Mouse (Mus musculus): Measurements from ENCODE around the gene Edem1. TPM values are rescaled to one million over a fixed set of nuclear protein-coding genes. Genes with fewer than 3 reads are reported as not detected.
"Not testable (repeated sequence)": the region's sequence is repeated elsewhere in the genome, so short reads cannot be mapped to it uniquely, and the experiment has no call there.

The Edem1 gene
- polyA plus RNA-seq, 1 experiment from 2014 or later: 27.6 TPM

DNA sequence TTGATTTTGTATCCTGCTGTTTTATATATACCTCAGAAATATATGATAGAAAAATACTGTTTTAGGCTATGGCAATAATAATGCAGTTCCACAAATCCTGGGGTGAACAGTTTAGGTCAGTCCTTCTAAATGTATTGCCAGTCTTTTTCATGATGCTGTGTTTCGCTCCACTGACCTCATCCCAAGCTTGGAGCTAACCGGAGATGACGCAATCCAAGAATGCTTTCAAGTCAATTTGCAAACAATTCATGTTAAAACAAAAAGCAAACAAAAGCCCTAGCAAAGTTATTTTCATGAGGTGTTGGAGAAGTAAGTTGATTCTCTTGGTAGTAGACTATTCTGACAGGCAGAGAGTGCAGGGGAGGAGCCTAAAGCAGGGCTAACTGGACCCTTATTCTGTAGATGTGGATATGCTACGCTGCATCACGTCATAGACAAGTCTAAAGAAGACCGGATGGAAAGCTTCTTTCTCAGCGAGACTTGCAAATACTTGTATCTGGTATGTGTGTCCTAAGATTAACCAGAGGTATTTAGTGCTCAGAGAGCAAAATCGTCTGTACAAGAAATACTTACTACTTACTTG, 23.7 kb downstream of the Edem1 start:
- Histone ChIP-seq H3K27me3 (ENCODE audit: control insufficient read depth, insufficient read depth, low read length) (no peaks in the 10 kb centered on the region), H3K4me2 (ENCODE audit: low read depth, severe bottlenecking) (no peak overlapping the region), H3K36me3 (ENCODE audit: control insufficient read depth, insufficient read depth, low read length) (peaks cover 15% of the 10 kb centered on the region), H3K4me3 (ENCODE audit: low read depth, low read length) (no peak overlapping the region), H3K9me3 (ENCODE audit: control insufficient read depth, low read length) (no peaks in the 10 kb centered on the region), H3K9ac (ENCODE audit: low read length) (no peak overlapping the region), H3K27ac (replicated peaks; ENCODE audit: low read depth, low read length) (no peak overlapping the region), H3K4me1 (ENCODE audit: control insufficient read depth, insufficient read depth, low read length) (no peaks in the 10 kb centered on the region)
- WGBS: 95% methylated on average over 8 of the region's 8 CpGs
- no peak for DNase-seq (ENCODE audit: low spot score)
- ATAC-seq (ENCODE audit: insufficient number of reproducible peaks, low FRiP score, low TSS enrichment, low read depth): no peak

DNA sequence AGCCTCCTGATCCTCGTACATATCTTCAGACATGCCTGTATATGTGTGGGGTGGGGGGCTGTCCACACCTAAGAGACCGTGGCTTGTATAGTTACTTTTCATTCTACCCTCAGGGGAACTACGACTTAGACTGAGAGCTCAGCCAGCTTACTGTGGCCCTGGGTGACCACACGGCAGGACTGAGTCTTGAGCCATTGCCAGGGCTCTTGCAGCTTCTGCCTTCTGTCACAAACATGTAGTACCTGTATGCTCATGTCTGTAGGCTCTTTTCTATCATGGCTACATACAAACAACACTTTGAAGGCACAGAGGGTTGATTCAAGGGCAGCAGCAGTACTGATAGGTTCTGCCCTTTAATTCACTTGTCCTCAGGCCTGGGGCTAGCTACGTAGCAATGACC, 24.5 kb downstream of the Edem1 start:
- no peaks in the 10 kb centered on the region for H3K27me3 ChIP-seq (ENCODE audit: control insufficient read depth, insufficient read depth, low read length)
- DNase-seq (ENCODE audit: low spot score) (no peak), ATAC-seq (ENCODE audit: insufficient number of reproducible peaks, low FRiP score, low TSS enrichment, low read depth) (no peak)
- no peak overlapping the region for H3K4me3 ChIP-seq (ENCODE audit: low read depth, low read length)
- no peak overlapping the region for H3K27ac ChIP-seq (replicated peaks; ENCODE audit: low read depth, low read length)
- WGBS: 92% methylated on average over 5 of the region's 5 CpGs
- H3K4me1 ChIP-seq (ENCODE audit: control insufficient read depth, insufficient read depth, low read length): no peaks in the 10 kb centered on the region
- H3K36me3 ChIP-seq (ENCODE audit: control insufficient read depth, insufficient read depth, low read length): peaks cover 15% of the 10 kb centered on the region
- no peaks in the 10 kb centered on the region for H3K9me3 ChIP-seq (ENCODE audit: control insufficient read depth, low read length)
- no peak overlapping the region for H3K4me2 ChIP-seq (ENCODE audit: low read depth, severe bottlenecking)
- H3K9ac ChIP-seq (ENCODE audit: low read length): no peak overlapping the region

DNA sequence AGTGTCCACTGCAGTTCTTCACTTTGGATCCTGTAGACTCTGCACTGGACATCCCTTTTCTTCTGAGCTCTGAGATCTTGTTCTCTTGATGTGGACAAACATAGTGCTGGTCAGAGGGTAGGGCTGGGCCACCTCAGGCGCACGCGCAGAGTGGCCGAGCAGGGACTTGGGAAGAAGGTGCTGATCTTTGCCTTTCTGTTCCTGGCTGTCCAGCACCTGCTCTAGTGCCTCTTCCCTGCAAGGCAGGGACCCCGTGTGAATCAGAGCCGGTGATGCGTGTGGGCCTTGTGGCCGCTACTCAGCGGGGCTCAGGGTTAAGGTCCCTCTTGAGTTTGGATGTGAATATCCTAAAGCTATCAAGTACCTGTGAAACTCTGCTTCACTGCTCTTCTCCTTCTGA, 30.1 kb downstream of the Edem1 start:
- Histone ChIP-seq H3K9ac (ENCODE audit: low read length) (no peak overlapping the region), H3K4me1 (ENCODE audit: control insufficient read depth, insufficient read depth, low read length) (no peaks in the 10 kb centered on the region), H3K27ac (replicated peaks; ENCODE audit: low read depth, low read length) (no peak overlapping the region), H3K9me3 (ENCODE audit: control insufficient read depth, low read length) (no peaks in the 10 kb centered on the region), H3K36me3 (ENCODE audit: control insufficient read depth, insufficient read depth, low read length) (peaks cover 7% of the 10 kb centered on the region; the same call in 1 of the 2 replicates), H3K4me2 (ENCODE audit: low read depth, severe bottlenecking) (no peak overlapping the region), H3K4me3 (ENCODE audit: low read depth, low read length) (no peak overlapping the region), H3K27me3 (ENCODE audit: control insufficient read depth, insufficient read depth, low read length) (no peaks in the 10 kb centered on the region)
- WGBS: 98% methylated on average over 9 of the region's 9 CpGs
- no peak for ATAC-seq (ENCODE audit: insufficient number of reproducible peaks, low FRiP score, low TSS enrichment, low read depth)
- no peak for DNase-seq (ENCODE audit: low spot score)

DNA sequence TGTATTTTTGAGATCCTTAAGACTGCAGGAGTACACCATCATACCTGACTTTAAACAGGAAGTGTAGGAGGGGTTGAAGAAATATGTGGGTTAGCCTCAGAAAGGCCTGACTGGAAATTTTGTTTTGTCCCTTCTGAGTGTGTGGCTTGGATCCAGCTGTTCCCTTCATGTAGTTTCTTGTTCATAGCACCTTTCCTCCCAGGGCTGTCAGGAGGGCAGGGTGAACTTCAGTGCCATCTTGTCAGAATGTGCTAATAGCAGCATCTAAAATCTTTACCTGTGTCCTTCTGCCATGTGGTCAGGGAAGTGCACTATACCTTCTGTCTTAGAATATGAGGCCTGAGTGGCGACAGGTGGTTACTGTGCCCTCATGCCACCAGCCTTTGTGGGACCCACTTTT, 32.8 kb downstream of the Edem1 start:
- Histone ChIP-seq H3K9ac (ENCODE audit: low read length) (no peak overlapping the region), H3K27ac (replicated peaks; ENCODE audit: low read depth, low read length) (no peak overlapping the region), H3K27me3 (ENCODE audit: control insufficient read depth, insufficient read depth, low read length) (no peaks in the 10 kb centered on the region), H3K4me1 (ENCODE audit: control insufficient read depth, insufficient read depth, low read length) (no peaks in the 10 kb centered on the region), H3K4me3 (ENCODE audit: low read depth, low read length) (no peak overlapping the region), H3K36me3 (ENCODE audit: control insufficient read depth, insufficient read depth, low read length) (no peaks in the 10 kb centered on the region), H3K4me2 (ENCODE audit: low read depth, severe bottlenecking) (no peak overlapping the region), H3K9me3 (ENCODE audit: control insufficient read depth, low read length) (no peaks in the 10 kb centered on the region)
- DNase-seq (ENCODE audit: low spot score): no peak
- 96% methylated on average over 1 of the region's 1 CpGs for WGBS
- ATAC-seq (ENCODE audit: insufficient number of reproducible peaks, low FRiP score, low TSS enrichment, low read depth): no peak

DNA sequence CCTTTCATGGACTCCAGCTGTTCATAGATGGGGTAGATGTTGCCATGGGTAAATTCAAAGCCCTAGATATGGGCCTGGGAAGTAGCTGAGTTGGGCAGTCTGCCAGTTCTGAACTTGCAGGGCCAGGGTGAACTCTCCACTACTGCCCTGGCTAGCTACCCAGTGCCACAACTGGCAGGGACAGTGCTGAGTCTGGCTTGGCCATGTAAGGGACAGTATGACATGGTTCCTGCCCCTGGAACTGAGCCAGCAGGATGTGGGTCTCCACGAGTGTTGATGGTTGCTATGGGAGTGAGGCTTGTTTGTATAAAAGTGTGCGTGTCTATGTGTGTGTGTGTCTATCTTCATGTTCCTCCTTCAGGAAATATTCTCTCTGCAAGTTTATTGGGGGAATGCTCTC, 34.1 kb downstream of the Edem1 start:
- 84% methylated on average over 2 of the region's 2 CpGs for WGBS
- Histone ChIP-seq H3K9me3 (ENCODE audit: control insufficient read depth, low read length) (no peaks in the 10 kb centered on the region), H3K4me2 (ENCODE audit: low read depth, severe bottlenecking) (no peak overlapping the region), H3K36me3 (ENCODE audit: control insufficient read depth, insufficient read depth, low read length) (no peaks in the 10 kb centered on the region), H3K27ac (replicated peaks; ENCODE audit: low read depth, low read length) (no peak overlapping the region), H3K27me3 (ENCODE audit: control insufficient read depth, insufficient read depth, low read length) (no peaks in the 10 kb centered on the region), H3K4me1 (ENCODE audit: control insufficient read depth, insufficient read depth, low read length) (no peaks in the 10 kb centered on the region), H3K9ac (ENCODE audit: low read length) (no peak overlapping the region), H3K4me3 (ENCODE audit: low read depth, low read length) (no peak overlapping the region)
- no peak for ATAC-seq (ENCODE audit: insufficient number of reproducible peaks, low FRiP score, low TSS enrichment, low read depth)
- DNase-seq (ENCODE audit: low spot score): no peak

DNA sequence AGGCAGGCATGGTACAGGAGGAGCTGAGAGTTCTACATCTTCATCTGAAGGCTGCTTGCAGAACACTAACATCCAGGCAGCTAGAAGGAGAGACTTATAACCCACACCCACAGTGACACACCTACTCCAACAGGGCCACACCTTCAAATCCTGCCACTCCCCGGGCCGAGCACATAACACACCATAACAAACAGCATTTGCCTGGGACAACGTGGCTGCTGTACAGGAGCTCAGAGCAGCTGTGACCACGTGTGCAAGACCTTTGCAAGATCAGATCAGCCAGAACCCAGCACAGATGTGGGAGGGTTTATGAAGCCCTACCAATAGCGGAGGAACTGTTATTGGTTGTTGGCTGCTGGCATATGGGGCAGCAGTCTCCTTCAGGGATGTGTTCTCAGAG, 37.9 kb downstream of the Edem1 start:
- WGBS: 84% methylated on average over 5 of the region's 5 CpGs
- ATAC-seq (ENCODE audit: insufficient number of reproducible peaks, low FRiP score, low TSS enrichment, low read depth): no peak
- H3K4me1 ChIP-seq (ENCODE audit: control insufficient read depth, insufficient read depth, low read length): no peaks in the 10 kb centered on the region

DNA sequence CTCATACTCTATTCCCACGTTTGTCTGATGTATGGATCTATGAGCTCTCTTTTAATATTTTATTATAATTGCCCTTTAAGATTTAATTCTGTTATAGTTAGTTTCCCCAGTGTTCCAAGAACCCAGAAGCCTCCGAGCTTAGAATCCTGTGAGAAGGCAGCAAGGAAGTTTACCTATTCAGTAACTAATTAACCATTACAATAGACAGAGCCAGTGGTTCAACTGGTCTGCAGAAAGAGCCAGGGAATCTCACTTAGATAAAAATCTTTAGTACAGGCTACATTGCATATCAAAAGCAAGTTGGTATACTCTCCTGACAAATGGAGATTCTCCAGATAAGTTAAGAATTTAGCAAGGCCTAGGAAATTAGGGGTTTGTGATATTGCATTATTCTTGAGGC, 40.6 kb downstream of the Edem1 start:
- not testable (repeated sequence) for ATAC-seq (ENCODE audit: insufficient number of reproducible peaks, low FRiP score, low TSS enrichment, low read depth); H3K27ac ChIP-seq (replicated peaks; ENCODE audit: low read depth, low read length); H3K4me2 ChIP-seq (ENCODE audit: low read depth, severe bottlenecking); H3K4me3 ChIP-seq (ENCODE audit: low read depth, low read length); H3K4me1 ChIP-seq (ENCODE audit: control insufficient read depth, insufficient read depth, low read length); H3K27me3 ChIP-seq (ENCODE audit: control insufficient read depth, insufficient read depth, low read length); DNase-seq (ENCODE audit: low spot score); H3K9ac ChIP-seq (ENCODE audit: low read length); H3K9me3 ChIP-seq (ENCODE audit: control insufficient read depth, low read length); H3K36me3 ChIP-seq (ENCODE audit: control insufficient read depth, insufficient read depth, low read length)
- WGBS: 67% methylated on average over 2 of the region's 2 CpGs

More for the DNA sequence above, 37.9 kb downstream of the Edem1 start:
- Histone ChIP-seq H3K27me3 (ENCODE audit: control insufficient read depth, insufficient read depth, low read length) (no peaks in the 10 kb centered on the region), H3K4me3 (ENCODE audit: low read depth, low read length) (no peak overlapping the region), H3K9me3 (ENCODE audit: control insufficient read depth, low read length) (no peaks in the 10 kb centered on the region), H3K9ac (ENCODE audit: low read length) (no peak overlapping the region), H3K4me2 (ENCODE audit: low read depth, severe bottlenecking) (no peak overlapping the region), H3K36me3 (ENCODE audit: control insufficient read depth, insufficient read depth, low read length) (no peaks in the 10 kb centered on the region), H3K27ac (replicated peaks; ENCODE audit: low read depth, low read length) (no peak overlapping the region)
- DNase-seq (ENCODE audit: low spot score): no peak

DNA sequence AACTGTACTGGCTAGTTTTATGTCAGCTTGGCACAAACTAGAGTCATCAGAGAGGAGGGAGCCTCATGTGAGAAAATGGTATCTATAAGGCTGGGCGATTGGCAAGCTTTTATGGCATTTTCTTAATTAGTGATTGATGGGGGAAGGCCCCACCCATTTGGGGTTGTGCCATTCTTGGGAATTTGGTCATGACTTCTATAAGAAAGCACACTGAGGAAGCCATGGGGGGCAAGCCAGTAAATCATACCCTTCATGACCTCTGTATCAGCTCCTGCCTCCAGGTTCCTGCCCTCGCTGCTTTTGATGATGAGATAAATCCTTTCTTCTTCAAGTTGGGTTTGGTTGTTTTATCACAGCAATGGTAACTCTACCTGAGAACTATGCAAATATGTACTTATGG, 42.0 kb downstream of the Edem1 start:
- DNase-seq (ENCODE audit: low spot score): no peak
- Histone ChIP-seq H3K36me3 (ENCODE audit: control insufficient read depth, insufficient read depth, low read length) (no peaks in the 10 kb centered on the region), H3K4me3 (ENCODE audit: low read depth, low read length) (no peak overlapping the region), H3K27ac (replicated peaks; ENCODE audit: low read depth, low read length) (no peak overlapping the region), H3K4me2 (ENCODE audit: low read depth, severe bottlenecking) (no peak overlapping the region), H3K4me1 (ENCODE audit: control insufficient read depth, insufficient read depth, low read length) (no peaks in the 10 kb centered on the region), H3K9ac (ENCODE audit: low read length) (no peak overlapping the region), H3K9me3 (ENCODE audit: control insufficient read depth, low read length) (no peaks in the 10 kb centered on the region), H3K27me3 (ENCODE audit: control insufficient read depth, insufficient read depth, low read length) (no peaks in the 10 kb centered on the region)
- ATAC-seq (ENCODE audit: insufficient number of reproducible peaks, low FRiP score, low TSS enrichment, low read depth): no peak
- WGBS: 92% methylated on average over 2 of the region's 2 CpGs

DNA sequence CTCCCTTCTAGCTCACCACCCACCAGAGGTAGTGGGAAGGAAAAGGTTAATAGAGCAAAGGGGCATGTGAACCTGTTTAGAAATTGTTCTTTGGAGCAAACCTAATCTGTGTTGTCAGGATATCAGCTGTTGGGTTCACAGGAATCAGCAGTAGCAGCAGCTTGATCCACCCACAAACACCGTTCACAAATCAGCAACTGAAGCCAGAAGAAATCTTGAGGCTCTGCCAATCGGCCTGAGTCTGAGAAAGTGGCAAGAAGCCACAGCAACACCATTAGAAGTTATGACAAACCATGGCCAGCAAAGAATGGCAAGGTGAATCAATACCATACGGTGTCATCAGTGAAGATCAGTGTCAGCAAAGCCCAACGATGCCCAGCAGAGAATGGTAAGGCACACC, 42.8 kb downstream of the Edem1 start:
- H3K27me3 ChIP-seq (ENCODE audit: control insufficient read depth, insufficient read depth, low read length): no peaks in the 10 kb centered on the region
- DNase-seq (ENCODE audit: low spot score) (no peak), ATAC-seq (ENCODE audit: insufficient number of reproducible peaks, low FRiP score, low TSS enrichment, low read depth) (no peak)
- H3K36me3 ChIP-seq (ENCODE audit: control insufficient read depth, insufficient read depth, low read length): no peaks in the 10 kb centered on the region
- H3K4me2 ChIP-seq (ENCODE audit: low read depth, severe bottlenecking): no peak overlapping the region
- H3K4me3 ChIP-seq (ENCODE audit: low read depth, low read length): no peak overlapping the region
- H3K4me1 ChIP-seq (ENCODE audit: control insufficient read depth, insufficient read depth, low read length): no peaks in the 10 kb centered on the region
- H3K9me3 ChIP-seq (ENCODE audit: control insufficient read depth, low read length): no peaks in the 10 kb centered on the region
- WGBS: 89% methylated on average over 4 of the region's 4 CpGs
- H3K27ac ChIP-seq (replicated peaks; ENCODE audit: low read depth, low read length): no peak overlapping the region
- H3K9ac ChIP-seq (ENCODE audit: low read length): no peak overlapping the region
